Mouse (Mus musculus): ENCODE results near the gene Fbf1. TPM values are rescaled to one million over a fixed set of nuclear protein-coding genes. Genes with fewer than 3 reads are reported as not detected.
A peak's percentile ranks its signal among the peaks of the same experiment; 100 is the strongest.

Fbf1 gene
- polyA plus RNA-seq, 1 experiment = 26.2 TPM

- Histone ChIP-seq H3K4me1 (ENCODE audit: control insufficient read depth, insufficient read depth, low read length) (peaks cover 5% of the 10 kb centered on the region), H3K9me3 (replicated peaks; ENCODE audit: control insufficient read depth, insufficient read depth, low read length, poor library complexity, severe bottlenecking) (no peaks in the 10 kb centered on the region), H3K27me3 (ENCODE audit: control insufficient read depth, insufficient read depth, low read length, poor library complexity, severe bottlenecking) (no peaks in the 10 kb centered on the region), H3K27ac (ENCODE audit: insufficient read depth, low read length) (no peak overlapping the region), H3K9ac (ENCODE audit: low read depth, poor library complexity, severe bottlenecking) (no peak overlapping the region), H3K4me3 (ENCODE audit: low read depth, low read length) (peak overlapping the region; percentile 17), H3K36me3 (ENCODE audit: control insufficient read depth, insufficient read depth, low read length, poor library complexity, severe bottlenecking) (no peaks in the 10 kb centered on the region)
- TF ChIP-seq EP300 (IDR thresholded peaks at IDR 0.05; ENCODE audit: insufficient read depth, low read depth, low read length) (no peak), CTCF (IDR thresholded peaks at IDR 0.05; ENCODE audit: low read depth, low read length) (no peak), POLR2A (IDR thresholded peaks at IDR 0.05; ENCODE audit: insufficient read depth, low read length) (no peak)
These were observed 22.3 kb downstream of the Fbf1 start for GRCm38 (mm10) chr11:116145481-116146293.

GRCm38 (mm10) chr11:116143468-116143867 lies 24.5 kb downstream of the Fbf1 start:
- Histone ChIP-seq H3K27ac (ENCODE audit: insufficient read depth, low read length) (peak overlapping the region; percentile 96), H3K27me3 (ENCODE audit: control insufficient read depth, insufficient read depth, low read length, poor library complexity, severe bottlenecking) (no peaks in the 10 kb centered on the region), H3K4me1 (ENCODE audit: control insufficient read depth, insufficient read depth, low read length) (peaks cover 5% of the 10 kb centered on the region), H3K36me3 (ENCODE audit: control insufficient read depth, insufficient read depth, low read length, poor library complexity, severe bottlenecking) (no peaks in the 10 kb centered on the region), H3K9ac (ENCODE audit: low read depth, poor library complexity, severe bottlenecking) (no peak overlapping the region; the same call in 1 of the 2 replicates), H3K4me3 (ENCODE audit: low read depth, low read length) (no peak overlapping the region), H3K9me3 (replicated peaks; ENCODE audit: control insufficient read depth, insufficient read depth, low read length, poor library complexity, severe bottlenecking) (no peaks in the 10 kb centered on the region)
- TF ChIP-seq CTCF (IDR thresholded peaks at IDR 0.05; ENCODE audit: low read depth, low read length) = no peak
- TF ChIP-seq EP300 (IDR thresholded peaks at IDR 0.05; ENCODE audit: insufficient read depth, low read depth, low read length) = no peak
- no peak for TF ChIP-seq POLR2A (IDR thresholded peaks at IDR 0.05; ENCODE audit: insufficient read depth, low read length)

GRCm38 (mm10) chr11:116142211-116142991 lies 25.6 kb downstream of the Fbf1 start:
- TF ChIP-seq POLR2A (IDR thresholded peaks at IDR 0.05; ENCODE audit: insufficient read depth, low read length) = no peak
- TF ChIP-seq CTCF (IDR thresholded peaks at IDR 0.05; ENCODE audit: low read depth, low read length) = no peak
- peak; percentile 70 for TF ChIP-seq EP300 (IDR thresholded peaks at IDR 0.05; ENCODE audit: insufficient read depth, low read depth, low read length)

GRCm38 (mm10) chr11:116138468-116139138 lies 29.4 kb downstream of the Fbf1 start, which contains the start of gene Mrpl38:
TSS of gene Mrpl38 (minus strand) at chr11:116138868.
- H3K9ac ChIP-seq (ENCODE audit: low read depth, poor library complexity, severe bottlenecking) = peak within 1 kb of the TSS; percentile 92
- peak within 1 kb of the TSS; percentile 98 for H3K4me3 ChIP-seq (ENCODE audit: low read depth, low read length)
- TF ChIP-seq EP300 (IDR thresholded peaks at IDR 0.05; ENCODE audit: insufficient read depth, low read depth, low read length) (no peak), CTCF (IDR thresholded peaks at IDR 0.05; ENCODE audit: low read depth, low read length) (peak; percentile 83), POLR2A (IDR thresholded peaks at IDR 0.05; ENCODE audit: insufficient read depth, low read length) (no peak)
- peak within 1 kb of the TSS; percentile 42 for H3K27ac ChIP-seq (ENCODE audit: insufficient read depth, low read length)
- no peaks in the 10 kb centered on the region for H3K36me3 ChIP-seq (ENCODE audit: control insufficient read depth, insufficient read depth, low read length, poor library complexity, severe bottlenecking)
- no peaks in the 10 kb centered on the region for H3K9me3 ChIP-seq (replicated peaks; ENCODE audit: control insufficient read depth, insufficient read depth, low read length, poor library complexity, severe bottlenecking)
- peaks cover 5% of the 10 kb centered on the region for H3K4me1 ChIP-seq (ENCODE audit: control insufficient read depth, insufficient read depth, low read length)
- H3K27me3 ChIP-seq (ENCODE audit: control insufficient read depth, insufficient read depth, low read length, poor library complexity, severe bottlenecking) = no peaks in the 10 kb centered on the region

More at GRCm38 (mm10) chr11:116142211-116142991, 25.6 kb downstream of the Fbf1 start:
- Histone ChIP-seq H3K9me3 (replicated peaks; ENCODE audit: control insufficient read depth, insufficient read depth, low read length, poor library complexity, severe bottlenecking) (no peaks in the 10 kb centered on the region), H3K4me1 (ENCODE audit: control insufficient read depth, insufficient read depth, low read length) (peaks cover 5% of the 10 kb centered on the region), H3K27ac (ENCODE audit: insufficient read depth, low read length) (peak overlapping the region; percentile 96), H3K36me3 (ENCODE audit: control insufficient read depth, insufficient read depth, low read length, poor library complexity, severe bottlenecking) (no peaks in the 10 kb centered on the region), H3K4me3 (ENCODE audit: low read depth, low read length) (0 out of 2 replicates have a peak overlapping the region, but pooled peaks have one; percentile 8), H3K9ac (ENCODE audit: low read depth, poor library complexity, severe bottlenecking) (peak overlapping the region; percentile 47), H3K27me3 (ENCODE audit: control insufficient read depth, insufficient read depth, low read length, poor library complexity, severe bottlenecking) (no peaks in the 10 kb centered on the region)

GRCm38 (mm10) chr11:116138096-116138467 lies 29.9 kb downstream of the Fbf1 start:
- no peak for TF ChIP-seq CTCF (IDR thresholded peaks at IDR 0.05; ENCODE audit: low read depth, low read length)
- TF ChIP-seq POLR2A (IDR thresholded peaks at IDR 0.05; ENCODE audit: insufficient read depth, low read length) = no peak
- TF ChIP-seq EP300 (IDR thresholded peaks at IDR 0.05; ENCODE audit: insufficient read depth, low read depth, low read length) = no peak
- no peaks in the 10 kb centered on the region for H3K36me3 ChIP-seq (ENCODE audit: control insufficient read depth, insufficient read depth, low read length, poor library complexity, severe bottlenecking)

More at GRCm38 (mm10) chr11:116138096-116138467, 29.9 kb downstream of the Fbf1 start:
- no peak overlapping the region for H3K27ac ChIP-seq (ENCODE audit: insufficient read depth, low read length)
- peaks cover 5% of the 10 kb centered on the region for H3K4me1 ChIP-seq (ENCODE audit: control insufficient read depth, insufficient read depth, low read length)
- no peaks in the 10 kb centered on the region for H3K27me3 ChIP-seq (ENCODE audit: control insufficient read depth, insufficient read depth, low read length, poor library complexity, severe bottlenecking)
- H3K4me3 ChIP-seq (ENCODE audit: low read depth, low read length) = peak overlapping the region; percentile 98
- H3K9me3 ChIP-seq (replicated peaks; ENCODE audit: control insufficient read depth, insufficient read depth, low read length, poor library complexity, severe bottlenecking) = no peaks in the 10 kb centered on the region
- H3K9ac ChIP-seq (ENCODE audit: low read depth, poor library complexity, severe bottlenecking) = peak overlapping the region; percentile 92

Data from ES-Bruce4 (cell line).